Mouse (Mus musculus) cerebellum, adult 9-10 months (tissue): ENCODE data around the gene 4930469K13Rik.

Experiments
- DNase-seq: peaks from one replicate; pipeline ENCODE4 v3.0.0; 2022

The 4930469K13Rik gene

DNA sequence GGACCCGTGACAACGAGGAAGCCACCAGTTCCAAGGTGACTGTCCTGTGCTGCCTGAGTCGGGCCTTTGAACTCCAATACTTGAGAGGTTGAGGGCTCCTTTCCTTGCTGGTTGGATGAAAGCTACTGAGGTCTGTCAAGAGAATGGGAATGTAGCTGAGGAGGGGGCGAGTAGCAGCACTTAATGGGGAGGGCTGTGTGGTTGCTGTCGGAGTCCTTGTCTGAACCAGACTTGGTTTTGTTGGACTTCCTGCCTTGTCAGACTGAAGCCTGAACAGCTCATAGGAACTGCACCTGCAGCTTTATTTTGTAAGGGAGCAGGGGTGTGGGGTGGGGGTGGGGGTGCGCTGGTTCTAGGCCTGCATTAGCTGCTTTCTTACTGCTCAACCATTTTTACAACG lies 19.8 kb downstream of the 4930469K13Rik start:
- no peak for DNase-seq

DNA sequence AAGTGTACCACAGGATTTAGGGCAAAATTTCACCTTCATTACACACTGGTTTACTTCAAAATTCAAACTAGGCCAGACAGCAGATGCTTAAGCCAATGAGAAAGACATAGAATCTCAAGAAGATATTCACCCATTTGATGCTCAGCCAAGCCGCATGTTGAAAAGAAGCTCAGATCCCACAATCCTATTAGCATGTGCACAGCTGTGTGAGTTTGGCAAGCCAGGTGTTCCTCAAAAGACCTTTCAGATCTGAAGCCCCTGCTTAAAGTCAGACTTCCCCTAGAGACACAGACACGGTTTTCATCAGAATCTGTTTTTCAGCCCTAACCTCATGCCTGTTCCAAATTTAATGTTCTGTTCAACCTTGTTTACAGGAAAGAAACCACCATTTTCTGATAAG lies 20.5 kb downstream of the 4930469K13Rik start:
- no peak for DNase-seq

- peak; percentile 21 for DNase-seq
These were observed 24.6 kb downstream of the 4930469K13Rik start for GRCm38 (mm10) chr11:34073776-34074175.

- no peak for DNase-seq
These were observed 26.0 kb downstream of the 4930469K13Rik start for GRCm38 (mm10) chr11:34072309-34072708.

- no peak for DNase-seq
These were observed 27.8 kb downstream of the 4930469K13Rik start for GRCm38 (mm10) chr11:34070596-34070995.

DNA sequence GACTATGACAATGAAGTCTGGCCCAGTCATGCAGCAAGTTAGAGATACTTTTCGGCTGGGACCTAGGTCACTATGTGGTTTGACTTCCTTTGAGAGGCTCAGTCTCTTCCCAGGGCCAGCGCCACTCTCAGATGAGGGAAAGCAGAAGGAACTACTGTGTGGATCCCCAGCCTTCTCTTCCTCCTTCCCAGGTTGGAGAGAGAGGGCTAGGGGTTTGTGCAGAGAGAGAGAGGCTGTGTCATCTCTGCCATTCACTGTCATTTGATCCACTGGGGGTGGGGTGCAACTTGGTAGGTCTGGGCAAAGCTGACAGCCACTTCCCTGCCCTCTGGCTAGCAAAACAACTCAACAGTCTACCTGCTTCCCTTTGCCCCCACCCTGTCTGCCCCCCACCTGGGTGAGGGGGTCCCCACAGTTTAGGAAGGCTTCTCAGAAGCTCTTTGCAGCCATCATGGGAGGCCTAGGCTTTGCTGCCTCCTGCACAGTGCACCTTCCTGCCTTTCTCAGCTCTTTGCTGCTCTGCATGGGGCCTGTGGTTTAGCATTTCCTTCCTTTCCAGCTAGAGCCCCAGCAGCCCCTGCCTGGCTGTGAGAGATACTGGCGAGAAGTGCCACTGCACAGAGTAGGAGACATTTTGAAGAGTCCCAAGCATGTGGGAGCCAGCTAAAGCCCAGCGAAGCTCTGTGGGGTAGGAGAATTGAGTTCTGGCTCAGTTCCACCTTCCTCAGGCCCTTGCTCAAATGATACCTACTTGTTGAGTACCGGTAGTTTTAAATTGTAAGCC lies 34.5 kb downstream of the 4930469K13Rik start:
- no peak for DNase-seq

- no peak for DNase-seq
These were observed 35.1 kb downstream of the 4930469K13Rik start for GRCm38 (mm10) chr11:34063257-34063656.

GRCm38 (mm10) chr11:34061740-34062139 lies 36.6 kb downstream of the 4930469K13Rik start:
- DNase-seq, result no peak

- no peak for DNase-seq
These were observed 39.4 kb downstream of the 4930469K13Rik start for GRCm38 (mm10) chr11:34058960-34059359.

DNA sequence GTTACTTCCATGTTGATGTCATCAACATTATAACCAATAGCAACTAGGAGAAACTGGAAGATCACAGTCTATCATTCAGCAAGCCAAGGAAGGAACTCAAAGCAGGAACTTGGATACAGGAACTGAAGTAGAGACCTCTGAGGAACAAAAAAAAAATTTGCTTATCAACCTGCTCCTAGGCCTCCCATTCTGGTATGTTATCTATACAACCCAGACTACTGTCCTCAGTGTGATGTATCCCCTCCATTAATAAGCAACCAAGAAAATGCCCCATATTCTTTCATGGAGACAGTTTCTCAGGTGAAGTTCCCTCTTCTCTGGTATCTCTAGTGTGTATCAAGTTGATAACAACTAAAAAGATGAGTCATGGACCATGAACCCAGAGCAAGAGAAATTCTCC lies 40.0 kb downstream of the 4930469K13Rik start:
- DNase-seq, result no peak

DNA sequence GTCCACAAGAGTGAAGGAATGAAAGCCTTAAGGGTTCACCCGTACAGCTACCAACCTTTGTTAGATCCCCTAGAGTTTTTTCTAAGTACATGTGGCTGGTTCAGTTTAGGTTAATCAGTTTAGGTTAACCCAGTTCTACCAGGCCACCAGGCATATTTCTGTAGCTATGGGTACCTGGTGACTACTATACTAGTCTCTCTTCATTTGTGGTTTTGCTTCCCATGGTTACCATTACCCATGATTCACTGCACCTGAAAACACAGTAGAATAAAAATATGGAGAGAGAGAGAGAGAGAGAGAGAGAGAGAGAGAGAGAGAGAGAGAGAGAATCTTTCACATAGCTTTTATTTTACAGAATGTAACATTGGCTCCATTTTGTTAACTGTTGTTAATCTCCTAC lies 41.6 kb downstream of the 4930469K13Rik start:
- no peak for DNase-seq

- no peak for DNase-seq
These were observed 44.2 kb downstream of the 4930469K13Rik start for GRCm38 (mm10) chr11:34054031-34054727.

- no peak for DNase-seq
These were observed 45.1 kb downstream of the 4930469K13Rik start for GRCm38 (mm10) chr11:34053031-34053818.

- no peak for DNase-seq
These were observed 47.7 kb downstream of the 4930469K13Rik start for GRCm38 (mm10) chr11:34050643-34051042.

- no peak for DNase-seq
These were observed 48.3 kb downstream of the 4930469K13Rik start for GRCm38 (mm10) chr11:34050063-34050462.

- DNase-seq, result no peak
These were observed 49.3 kb downstream of the 4930469K13Rik start for GRCm38 (mm10) chr11:34049125-34049379.

DNA sequence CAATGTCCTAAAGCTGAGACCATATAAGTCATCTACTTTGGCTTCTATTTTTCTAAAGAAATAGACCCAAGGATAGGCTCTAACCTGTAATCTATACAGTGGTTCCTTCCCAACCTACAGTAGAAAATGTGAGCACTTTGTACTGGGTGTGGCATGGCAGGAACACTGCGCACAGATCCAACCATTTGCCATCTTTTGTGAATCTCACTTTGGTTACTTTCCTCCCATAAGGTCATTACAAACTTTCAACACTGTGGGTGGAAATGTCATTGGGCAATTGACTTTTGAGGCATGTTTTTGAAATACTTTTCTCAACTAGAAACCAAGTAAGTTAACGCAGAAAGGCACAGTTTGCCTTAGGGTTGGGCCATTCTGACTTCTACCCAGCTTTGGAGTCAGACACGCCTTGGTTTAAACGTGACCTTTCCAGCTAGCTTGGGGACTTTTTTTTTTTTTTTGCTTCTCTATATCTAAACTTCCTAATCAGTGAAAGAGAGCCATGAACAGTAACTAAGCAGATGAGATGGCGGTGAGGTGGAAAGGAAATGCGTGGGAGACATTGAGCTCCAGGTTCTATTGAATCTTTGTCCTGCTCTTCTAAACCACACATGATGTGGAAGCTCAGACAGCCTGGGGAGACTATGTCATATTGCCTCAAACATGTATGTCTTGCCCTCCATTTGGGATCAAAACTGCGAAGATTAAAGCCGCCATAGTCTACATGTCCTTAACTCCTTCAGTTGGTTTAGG lies 49.8 kb downstream of the 4930469K13Rik start:
- DNase-seq, result no peak

GRCm38 (mm10) chr11:34047542-34047937 lies 50.8 kb downstream of the 4930469K13Rik start:
- DNase-seq, result no peak

DNA sequence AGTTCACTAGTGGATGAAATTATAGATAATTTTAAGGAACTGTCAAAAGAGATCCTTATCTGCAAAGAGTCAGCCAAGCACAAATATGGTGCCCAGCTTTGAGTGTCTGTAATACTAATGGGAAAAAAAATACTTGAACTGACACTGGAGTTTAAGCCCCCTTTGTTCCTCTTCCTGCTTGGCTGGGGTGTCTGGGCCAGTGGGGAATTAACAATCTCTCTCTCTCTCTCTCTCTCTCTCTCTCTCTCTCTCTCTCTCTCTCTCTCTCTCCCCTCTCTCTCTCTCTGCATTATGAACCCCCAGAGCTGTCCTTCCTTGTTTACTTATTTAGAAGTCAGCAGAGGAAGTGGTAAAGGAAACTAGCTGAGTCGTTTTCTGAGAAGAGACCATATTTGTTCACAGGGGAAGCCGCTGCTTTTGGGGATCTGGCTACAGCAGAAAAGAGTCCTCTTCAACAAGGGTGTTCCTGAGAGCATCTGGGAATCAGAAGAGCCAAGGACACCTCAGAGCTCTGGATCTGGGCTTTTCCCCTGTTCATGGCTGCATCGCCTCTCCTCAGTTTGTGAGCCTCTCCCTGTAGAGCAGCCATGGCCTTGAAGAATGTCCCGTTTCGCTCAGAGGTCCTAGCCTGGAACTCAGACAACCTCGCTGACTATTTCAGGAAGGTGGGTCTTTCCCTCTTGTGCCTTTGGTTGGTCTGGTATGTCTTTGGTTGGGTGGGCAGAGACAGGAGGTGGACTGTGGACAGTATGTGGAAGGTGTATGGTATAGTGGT lies 51.4 kb downstream of the 4930469K13Rik start, which contains the start of gene Lcp2:
Lcp2 (plus strand) TSS at position 154 of the 775 bp plus-strand sequence.
- DNase-seq, result no peak

GRCm38 (mm10) chr11:34042808-34043207 lies 55.5 kb downstream of the 4930469K13Rik start:
- DNase-seq, result no peak

DNA sequence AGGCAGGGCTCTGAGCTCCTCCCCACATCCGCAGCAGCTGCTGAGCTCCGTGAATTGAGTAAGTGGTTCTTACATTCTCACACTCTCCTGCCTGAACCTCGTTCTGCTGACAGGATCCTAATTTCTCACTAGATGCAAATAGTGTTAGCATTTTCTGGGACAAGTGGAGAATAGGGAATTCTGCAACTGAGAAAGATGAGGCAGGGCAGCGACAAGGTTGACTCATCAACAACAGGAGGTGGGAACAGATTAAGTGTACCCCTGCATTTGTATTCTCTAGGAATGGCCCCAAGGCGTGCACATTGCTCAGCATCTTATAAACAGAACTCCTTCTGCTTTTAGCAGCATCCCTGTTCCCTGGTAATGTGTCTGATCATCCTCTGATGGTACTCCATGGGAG lies 58.3 kb downstream of the 4930469K13Rik start:
- DNase-seq, result no peak
